Mouse (Mus musculus): ENCODE data around the gene Pear1.

DNA sequence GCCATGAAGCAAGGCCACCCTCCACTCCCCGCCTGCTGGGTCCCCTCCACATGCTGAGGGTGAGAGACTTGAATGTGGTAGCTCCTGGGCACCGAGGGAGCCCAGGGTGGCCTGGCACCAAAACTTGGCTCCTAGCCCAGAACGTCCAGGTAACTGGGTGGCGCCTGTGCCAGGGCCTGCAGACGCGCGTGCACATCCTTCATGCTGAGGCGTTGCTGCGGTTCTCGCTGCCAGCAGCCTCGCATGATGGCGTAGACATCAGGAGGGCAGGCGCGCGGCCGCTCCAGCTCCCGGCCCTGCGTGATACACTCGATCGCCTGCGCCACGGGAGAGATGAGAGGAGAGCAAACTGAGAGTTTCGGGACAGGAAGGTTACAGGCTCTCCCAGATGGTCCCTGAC is 45.8 kb downstream of the Pear1 start:
- TF ChIP-seq POLR2A (IDR thresholded peaks at IDR 0.05; ENCODE audit: borderline replicate concordance, control insufficient read depth, low read depth, low read length) (no peak), CTCF (IDR thresholded peaks at IDR 0.05; ENCODE audit: control insufficient read depth, insufficient read depth, low read length) (no peak)
